Mouse (Mus musculus) T-helper 17 cell (primary cell): ENCODE measurements at regions not wholly inside any gene's neighbourhood (a gene's known extent, or its start where the extent isn't known, plus 50 kb on each side); places are given as distances from the start of the nearest gene placed in this dataset.
"Not testable (repeated sequence)": the region's sequence is repeated elsewhere in the genome, so short reads cannot be mapped to it uniquely, and the experiment has no call there.

Source experiments
- in situ Hi-C, 2 experiments: fragments of 300-600 bp; cut with MboI, MseI; formaldehyde crosslinking; loops; 1 replicate in 1 of 2; 2 replicates in 1 of 2; pipeline ENCODE4 v1.15.1; 2025; ENCODE audit warnings: high pct_unique_total_duplicates in 2 of 2

DNA sequence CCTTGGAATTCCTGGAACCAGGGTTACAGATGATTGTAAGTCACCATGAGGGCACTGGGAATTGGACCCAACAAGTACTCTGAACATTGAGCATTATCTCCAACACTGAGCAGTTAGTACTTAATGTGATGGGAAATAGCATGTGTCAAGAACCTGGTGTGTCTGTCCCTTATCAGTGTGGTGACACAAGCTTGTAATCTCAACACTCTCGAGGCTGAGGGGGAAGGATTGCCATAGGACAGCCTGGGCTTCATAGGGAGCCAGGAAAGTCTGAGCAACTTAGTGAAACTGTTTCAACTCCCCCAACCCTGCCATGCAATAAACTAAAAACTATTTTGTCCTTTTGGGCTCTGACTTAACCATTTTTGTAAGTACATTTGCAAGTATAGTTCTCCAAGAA lies 100.0 kb downstream of the Wdr20rt start:
- in situ Hi-C loops, result no loop called here

DNA sequence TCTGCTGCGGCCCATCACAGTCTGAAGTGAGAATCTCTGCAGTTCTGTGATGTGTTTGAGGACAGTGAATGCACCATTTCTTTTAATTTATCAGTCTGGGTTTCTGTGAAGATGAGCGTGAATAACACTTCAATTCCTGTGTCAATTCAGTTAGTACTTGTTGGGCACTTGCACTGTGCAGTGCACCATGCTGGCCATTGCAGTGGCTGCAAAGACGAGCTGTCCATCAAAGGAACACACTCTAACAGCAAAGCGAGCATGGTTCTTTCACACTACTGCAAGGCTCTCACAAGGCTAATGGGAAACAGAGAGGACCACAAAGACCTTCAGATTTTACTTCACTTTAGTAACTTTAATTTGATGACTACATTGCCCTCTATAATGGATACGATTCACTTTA lies 103.2 kb downstream of the Wdr20rt start:
- in situ Hi-C loops, result no loop called here

DNA sequence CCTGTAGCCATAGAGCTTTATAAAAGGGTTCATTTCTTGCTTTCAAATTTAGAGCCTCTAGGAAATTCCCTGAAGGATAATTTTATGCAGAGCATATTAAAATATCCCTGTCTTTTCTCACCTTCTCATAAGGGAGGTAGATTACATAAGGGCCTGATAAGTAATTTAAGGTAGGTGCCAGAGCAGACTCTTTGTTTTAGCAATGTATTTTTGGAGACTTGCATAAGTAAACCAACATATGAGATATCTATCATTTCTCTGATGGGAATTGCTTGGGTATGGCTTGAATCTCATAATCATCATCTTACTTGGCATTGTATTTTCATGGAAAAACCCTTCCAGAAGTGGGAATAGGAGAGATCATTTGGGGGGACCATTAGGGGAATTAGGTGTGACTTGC lies 104.4 kb downstream of the Wdr20rt start:
- in situ Hi-C loops, result no loop called here

DNA sequence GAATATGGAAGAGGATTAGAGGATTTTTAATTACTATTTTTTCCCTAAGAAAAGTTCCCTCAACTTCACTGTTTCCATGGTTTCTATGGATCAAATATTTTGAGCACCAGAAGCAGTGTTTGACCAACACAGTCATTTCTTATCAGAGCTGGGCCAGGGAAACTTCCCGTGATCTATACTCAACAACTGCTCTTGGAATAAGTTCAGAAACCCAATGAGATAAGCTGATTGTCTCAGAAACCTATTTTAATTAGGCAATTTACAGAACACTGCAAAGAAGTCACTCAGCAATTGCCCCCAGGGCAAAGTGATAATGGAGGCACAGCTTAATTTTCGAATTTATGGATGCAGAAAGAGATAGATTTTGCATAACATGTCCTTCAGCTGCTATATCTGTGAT lies 114.7 kb downstream of the Wdr20rt start:
- in situ Hi-C loops, result no loop called here

DNA sequence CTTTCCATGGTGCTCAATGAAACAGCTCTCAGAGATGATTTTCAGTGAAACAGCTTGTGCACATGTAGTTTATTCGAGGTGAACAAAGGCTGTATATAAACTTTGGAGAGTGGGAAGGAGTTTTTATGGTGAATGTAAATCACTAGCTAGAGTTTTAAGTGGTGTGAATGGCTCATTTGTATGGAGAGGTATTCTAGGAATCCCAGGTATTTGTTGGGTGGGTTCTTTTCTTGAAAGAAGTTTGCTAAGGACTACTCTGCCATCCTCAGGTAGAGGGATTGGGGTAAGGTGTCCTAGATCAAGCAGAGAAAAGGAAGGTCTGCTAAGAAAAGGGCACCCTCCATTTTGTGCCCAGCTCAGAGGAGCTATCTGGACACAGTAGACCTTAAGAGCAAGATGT lies 121.9 kb downstream of the Wdr20rt start:
- in situ Hi-C loops, result no loop called here

DNA sequence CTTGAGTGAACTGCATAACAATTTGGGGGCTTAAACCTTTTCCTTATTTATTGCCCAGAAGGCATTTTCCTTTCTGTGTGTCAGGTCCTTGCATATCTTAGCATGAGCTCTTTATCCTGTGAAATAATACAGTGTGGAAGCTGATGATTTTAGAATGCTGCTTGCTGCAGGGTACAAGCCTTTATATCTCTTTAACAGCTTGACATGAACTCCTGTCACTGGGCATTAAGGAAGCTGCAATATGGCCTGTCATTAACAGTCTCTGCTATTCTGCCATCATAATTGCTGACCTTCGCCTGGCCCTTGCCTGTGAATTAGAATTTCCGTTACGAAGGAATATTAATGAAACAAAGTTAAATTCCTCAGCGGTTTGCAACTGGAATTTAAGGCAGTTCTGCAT lies 124.2 kb downstream of the Wdr20rt start:
- in situ Hi-C loops, result no loop called here

DNA sequence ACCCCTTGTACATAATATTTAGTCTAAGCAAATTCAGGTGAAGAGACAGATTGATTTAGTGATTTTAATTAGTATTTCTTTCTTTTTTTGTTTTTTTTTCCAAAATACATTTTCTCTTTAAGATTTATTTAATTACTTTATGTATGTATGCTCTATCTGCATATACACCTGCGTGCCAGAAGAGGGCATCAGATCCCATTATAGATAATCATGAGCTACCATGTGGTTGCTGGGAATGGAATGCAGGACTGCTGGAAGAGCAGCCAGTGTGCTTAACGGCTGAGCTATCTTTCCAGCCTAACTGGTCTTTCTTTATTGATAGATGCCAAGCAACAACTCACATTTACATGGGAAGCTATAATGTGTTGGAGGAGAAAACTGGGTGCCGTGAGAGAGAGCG lies 138.9 kb downstream of the Wdr20rt start:
- in situ Hi-C loops, result no loop called here

DNA sequence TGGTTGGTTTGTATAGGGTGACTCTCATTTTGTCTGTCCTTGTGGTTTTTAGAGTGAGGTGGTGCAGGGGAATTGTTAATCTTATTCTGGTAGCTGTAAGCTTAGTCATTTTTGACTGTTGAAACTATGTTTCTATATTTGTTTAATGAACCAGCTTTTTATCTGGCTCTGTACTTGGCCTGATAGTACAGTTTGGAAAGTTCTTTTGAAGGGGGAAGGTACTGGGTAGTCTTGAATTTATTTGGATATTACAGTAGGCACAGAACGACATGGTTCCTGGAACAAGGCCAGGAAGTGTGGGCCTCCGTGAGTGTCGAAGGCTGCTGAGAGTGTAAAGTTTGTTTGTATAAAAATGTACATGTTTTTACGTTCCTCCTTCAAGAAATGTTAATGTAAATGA lies 142.0 kb downstream of the Wdr20rt start:
- in situ Hi-C loops, result no loop called here

DNA sequence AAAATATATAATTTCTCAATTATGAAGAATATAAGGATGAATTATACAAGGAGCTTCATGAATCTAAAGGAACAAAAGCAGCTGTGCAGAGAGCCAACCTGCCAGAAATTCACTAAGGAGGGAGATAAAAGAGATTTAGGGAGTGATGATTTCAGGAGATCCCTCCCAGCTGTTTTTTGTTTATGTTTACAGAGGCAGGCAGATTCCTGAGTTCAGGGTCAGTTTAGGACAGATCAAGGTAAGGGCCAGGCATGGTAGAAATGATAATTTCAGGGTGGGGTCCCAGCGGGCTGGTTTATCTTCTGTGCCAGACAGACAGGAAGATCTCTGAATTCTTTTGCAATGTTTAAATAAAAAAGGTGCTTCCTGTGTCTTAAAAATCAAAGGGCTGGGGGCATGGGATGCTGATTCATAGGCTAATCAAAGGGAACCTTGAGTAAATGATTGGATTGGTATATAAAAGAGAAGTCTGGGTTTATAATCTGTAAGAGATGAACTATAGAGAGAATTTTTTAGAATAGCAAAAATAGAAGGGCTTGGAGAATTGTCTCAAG lies 142.6 kb downstream of the Wdr20rt start:
- in situ Hi-C loops, result no loop called here

DNA sequence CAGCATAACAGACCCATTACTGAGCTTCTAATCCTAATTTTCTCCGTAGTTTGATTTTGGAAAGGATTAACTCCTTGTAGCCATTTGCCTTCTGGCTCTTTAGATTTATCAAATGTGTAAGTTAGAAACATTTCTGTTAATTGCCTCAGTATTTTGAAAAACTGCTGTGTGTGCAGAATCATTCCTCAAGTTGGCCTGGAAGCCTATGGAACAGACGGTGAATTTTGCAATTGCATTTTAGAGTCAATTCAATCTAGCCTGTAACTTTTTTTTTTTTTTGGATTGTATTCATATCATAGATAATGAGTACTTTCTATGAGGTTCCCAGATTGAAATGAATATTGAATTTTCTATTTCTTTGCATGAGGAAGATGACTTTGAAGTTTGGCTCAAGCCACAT lies 146.3 kb downstream of the Wdr20rt start:
- in situ Hi-C loops, result loop anchor here in 1 of 2 experiments (5.0 to 10.0 kb wide), 2 partner anchors 79 to 1513 kb away; no protein-coding TSS in a partner anchor

DNA sequence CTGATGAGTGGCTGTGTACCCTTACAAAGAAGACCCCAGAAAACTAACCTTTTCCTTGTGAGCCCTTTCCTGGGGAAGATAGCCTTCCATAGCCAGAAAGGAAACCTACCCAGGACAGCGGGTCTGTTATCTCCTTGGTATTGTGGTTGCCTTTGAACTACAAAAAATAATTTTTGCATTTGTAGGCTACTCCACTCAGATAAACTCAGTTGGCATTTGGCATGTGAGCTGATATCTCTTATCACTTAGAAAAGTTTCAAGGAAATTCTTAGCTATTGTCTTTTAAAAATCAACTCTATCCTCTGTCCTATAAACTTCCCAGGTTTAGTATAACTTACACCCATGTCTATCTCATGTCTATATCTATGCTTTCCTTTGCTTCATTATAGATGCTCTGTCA lies 154.0 kb downstream of the Wdr20rt start:
- in situ Hi-C loops, result loop anchor here in 1 of 2 experiments (10.0 kb wide), 1 partner anchor 1505 kb away; no protein-coding TSS in a partner anchor

DNA sequence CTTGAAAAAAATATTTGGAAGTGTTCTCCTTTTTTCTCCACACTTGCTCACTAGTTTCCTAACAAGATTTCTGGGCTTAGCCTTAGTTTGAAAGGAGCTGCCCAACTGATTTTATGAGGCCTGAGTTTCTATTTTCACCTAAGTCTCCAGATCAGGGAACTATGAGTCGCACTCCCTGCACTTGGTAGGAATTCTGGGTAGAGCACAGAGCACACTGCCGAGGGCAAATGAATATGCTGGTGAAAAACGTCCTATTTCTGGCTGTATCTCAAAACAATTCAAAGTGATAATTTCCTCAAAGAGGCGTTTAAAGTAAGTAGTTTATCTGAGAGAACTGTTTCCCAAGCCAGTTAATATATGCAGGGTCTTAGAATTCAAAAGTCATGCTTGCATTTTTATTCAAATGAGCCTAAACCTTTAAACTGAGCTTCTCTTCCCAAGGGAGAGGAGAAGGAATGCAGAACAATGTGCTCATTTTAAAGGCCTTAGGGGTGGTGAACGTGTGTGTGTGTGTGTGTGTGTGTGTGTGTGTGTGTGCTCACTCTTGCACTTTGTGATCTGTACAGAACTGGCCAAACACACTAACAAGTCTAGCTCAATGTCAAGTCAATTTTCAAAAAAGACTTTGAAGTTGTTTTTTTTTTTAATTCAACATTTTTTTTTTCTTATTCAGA lies 156.9 kb downstream of the Wdr20rt start:
- in situ Hi-C loops, result no loop called here

DNA sequence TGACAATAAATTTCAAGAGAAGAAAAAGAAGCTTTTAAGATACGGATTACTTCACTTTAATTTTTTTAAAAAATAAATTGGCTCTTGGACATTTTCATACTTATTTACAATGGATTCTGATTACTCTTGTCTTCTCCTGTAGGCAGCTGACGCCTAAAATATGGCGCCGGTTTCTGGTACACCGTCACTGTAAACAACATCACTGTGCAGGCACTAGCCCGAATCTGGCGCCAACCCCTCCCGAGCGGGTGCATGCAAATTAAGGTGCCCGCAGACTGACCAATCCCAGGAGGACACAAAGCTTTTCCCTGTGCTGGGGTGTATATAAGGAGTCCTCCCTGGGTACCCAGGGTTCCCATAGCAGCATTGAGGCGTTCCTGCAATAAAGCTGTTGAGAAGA lies 157.5 kb downstream of the Wdr20rt start:
- in situ Hi-C loops, result not testable (repeated sequence)

DNA sequence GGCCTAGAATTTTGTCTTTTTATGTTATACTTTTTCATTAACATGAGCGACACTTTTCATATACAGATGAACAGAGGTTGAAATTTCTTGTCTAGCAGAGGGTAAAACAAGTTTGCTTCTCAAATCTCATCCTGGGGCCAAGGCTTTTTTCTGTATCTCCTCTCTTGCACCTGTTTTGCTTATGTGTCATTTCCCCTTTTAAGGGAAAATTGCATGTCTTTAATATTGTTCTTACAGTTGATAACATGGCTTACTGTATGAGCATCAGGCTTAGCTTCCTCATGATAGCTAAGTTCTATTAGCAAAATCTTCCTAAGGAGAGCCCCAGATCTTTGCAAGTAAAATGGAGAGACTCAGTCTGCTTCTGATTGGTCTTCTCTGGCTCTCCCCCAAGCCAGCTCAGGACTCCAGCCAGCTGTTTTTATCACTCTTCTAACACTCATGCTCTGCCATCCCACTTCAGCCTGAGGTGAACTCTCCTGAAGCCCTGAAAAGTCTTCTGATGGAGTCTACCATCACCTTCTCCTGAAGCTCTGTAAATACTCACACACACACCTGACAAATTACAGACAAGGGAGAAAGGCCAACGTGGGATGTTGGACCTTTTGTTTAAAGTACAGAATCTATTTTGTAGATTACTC lies 160.8 kb downstream of the Wdr20rt start:
- in situ Hi-C loops, result no loop called here

DNA sequence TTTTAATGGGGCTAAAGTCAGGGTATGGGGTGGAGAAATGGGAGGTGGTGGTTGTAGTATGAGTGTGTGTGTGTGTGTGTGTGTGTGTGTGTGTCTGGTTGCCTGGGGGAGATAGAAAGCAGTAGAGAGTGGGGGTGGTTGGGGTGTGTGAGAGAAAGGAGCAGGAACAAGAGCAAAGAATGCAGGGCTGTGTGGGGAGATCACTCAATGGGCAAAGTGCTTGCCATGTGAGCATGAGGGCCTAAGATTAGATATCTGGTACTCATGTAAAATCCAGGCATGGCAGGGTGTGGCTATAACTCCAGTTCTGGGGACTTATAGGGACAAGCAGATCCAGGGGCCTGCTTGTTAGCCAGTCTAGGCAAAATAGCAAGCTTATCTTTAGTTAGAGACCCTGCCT lies 161.7 kb downstream of the Wdr20rt start:
- in situ Hi-C loops, result no loop called here

DNA sequence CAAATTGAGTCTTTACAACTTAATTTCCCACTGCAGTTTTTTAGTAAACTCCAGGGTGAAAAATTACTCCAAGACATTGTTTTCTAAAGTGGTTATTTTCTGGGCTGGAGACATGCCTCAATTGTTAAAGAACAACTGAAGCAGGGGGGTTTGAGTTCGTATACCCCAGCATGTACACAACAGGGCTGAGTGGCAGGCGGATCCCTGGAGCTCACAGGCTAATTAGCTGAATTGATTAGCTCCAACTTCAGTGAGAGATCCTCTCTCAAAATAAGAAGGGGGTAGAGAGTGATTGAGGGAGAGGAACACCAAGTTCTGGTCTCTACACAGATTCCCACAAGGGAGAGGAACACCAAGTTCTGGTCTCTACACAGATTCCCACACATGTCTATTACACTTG lies 164.2 kb downstream of the Wdr20rt start:
- in situ Hi-C loops, result no loop called here

DNA sequence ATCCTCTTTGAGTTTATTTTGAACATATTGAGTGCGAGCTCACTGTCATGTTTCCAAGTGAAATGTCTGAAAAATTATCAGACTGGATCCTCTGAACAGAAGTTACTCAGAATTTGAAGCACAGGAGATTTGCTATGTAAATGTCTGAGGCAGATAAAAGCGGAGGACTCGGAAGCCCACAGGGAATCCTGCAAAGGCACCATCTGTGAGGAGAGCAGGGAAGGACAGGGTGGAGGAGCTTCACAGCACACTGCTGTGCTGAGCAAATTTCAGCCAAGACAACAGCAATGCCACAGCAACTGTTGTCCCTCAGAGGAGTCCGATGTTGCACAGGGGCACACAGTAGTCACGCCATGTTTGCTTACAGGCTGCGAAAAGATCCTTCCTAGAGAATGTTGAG lies 165.0 kb downstream of the Wdr20rt start:
- in situ Hi-C loops, result no loop called here

DNA sequence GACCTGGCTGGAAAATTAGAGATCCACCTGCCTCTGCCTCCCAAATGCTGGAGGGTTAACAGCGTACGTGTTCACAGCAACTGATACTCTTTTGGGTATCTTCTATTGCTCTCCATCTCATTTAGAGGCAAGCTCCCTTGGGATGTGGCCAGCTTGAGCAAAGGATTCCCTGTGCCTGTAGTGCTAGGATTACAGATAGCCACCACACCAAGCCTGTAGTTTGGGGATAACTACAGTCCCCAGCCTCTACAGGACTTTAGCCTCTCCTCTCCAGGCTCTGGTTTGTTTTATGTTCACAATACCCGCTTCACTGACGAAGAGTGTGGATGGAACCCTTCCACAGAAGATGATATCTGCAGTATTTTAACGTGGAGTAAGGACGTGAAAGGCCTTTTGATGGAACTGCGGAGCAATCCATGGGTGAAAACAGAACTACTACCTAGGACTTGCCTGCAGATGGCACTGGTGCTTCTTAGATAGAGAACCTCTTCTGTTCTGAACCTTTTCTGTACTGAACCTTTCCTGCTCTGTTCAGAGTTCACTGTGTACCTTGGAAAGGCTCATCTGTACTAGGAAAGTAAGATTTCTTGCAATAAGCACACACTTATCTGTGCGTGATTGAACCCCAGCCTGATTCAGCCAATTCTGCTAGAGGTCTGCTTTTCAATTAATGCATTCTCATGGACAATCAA lies 176.6 kb downstream of the Wdr20rt start:
- in situ Hi-C loops, result no loop called here

DNA sequence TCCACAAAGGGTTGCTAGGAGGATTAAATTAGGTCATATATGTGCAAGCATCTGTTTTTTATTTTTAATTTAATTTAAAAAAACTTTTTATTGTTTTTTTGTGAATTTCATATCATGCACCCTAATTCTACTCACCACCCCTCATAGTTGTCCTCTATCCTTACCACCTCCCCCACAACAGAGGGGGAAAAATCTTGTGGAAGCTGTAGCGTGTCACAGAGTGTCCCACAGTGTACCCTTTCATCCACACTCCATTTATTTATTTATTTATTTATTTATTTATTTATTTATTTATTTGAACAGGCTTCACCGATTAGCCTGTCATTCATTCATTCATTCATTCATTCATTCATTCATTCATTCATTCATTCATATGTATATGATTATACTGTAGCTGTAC lies 177.8 kb downstream of the Wdr20rt start:
- in situ Hi-C loops, result no loop called here

DNA sequence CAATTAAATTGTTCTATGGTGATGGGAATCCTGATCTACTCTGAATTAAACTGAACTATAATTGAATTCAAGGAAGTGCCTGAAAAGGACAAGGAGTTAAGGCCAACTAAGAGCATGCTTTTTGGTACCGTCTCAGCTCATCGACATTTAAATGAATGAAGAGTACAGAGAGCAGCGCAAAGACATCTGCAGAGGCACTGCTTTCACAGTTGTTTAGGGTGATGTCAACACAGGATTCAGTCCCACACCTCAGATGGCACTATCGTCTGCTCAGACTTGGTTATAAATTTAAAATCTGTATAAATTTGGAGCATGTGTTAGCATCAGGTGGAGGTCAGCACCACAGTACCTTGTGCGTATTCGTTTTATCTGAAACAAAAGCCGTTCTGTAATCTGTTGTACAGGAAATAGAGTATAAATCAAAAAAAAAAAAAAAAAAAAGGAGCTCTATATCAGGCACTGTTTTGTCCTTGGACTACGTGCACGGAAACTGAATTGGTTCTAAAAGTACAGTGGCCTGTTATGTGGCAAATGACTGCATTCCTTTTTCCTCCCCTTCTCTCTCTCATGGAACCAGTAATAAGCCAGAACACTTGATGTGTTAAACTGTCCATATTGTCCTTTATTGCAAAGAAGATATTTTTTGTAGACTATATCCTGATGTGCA lies 187.8 kb downstream of the Wdr20rt start:
- in situ Hi-C loops, result loop anchor here in 1 of 2 experiments (10.0 kb wide), 1 partner anchor 1678 kb away; no protein-coding TSS in a partner anchor

DNA sequence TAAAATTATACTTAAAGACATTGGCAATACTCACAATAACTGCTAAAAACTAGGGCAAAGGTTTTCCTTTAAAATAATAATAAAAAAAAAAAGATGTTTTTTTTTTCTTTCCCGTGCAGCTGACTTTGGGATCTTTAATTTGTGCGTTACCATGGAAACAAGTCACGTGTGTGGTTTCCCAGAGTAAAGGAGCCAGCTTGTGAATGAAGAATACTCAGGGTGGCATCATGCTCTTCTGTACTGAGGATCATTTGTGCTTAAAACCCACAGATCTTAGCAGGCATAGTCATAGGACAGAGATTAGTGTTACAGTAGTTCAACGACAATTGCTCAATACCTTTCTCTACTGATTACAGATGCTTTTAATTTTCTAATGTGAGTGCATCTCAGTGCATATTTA lies 189.1 kb downstream of the Wdr20rt start:
- in situ Hi-C loops, result loop anchor here in 1 of 2 experiments (10.0 kb wide), 1 partner anchor 1680 kb away; no protein-coding TSS in a partner anchor

DNA sequence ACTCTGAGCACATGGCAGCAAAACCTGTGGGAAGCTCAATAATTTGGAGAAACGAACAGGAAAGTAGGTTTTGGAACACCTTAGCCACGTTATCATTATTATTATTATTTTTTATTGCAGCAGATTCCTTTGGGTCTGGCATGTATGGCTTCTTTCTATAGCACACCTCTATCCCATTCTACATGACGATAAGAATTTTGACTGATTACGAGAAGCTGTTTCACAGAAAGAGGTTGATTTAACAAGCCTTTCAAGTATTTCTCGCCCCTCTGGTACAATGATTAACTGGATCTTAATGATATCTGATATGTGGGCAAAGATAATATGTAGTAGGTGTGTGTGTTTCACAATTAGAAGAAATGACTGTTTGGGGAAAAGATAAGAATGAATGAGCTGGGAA lies 191.6 kb downstream of the Wdr20rt start:
- in situ Hi-C loops, result loop anchor here in 1 of 2 experiments (10.0 kb wide), 1 partner anchor 1682 kb away; no protein-coding TSS in a partner anchor
